Mouse (Mus musculus) heart, embryonic 11.5 days (tissue): ENCODE results near the gene Cbx5. TPM values are rescaled to one million over a fixed set of nuclear protein-coding genes. Genes with fewer than 3 reads are reported as not detected.

ENCODE experiments used
- microRNA counts: library from miRNA; unstranded; fragments of <30 nt; microRNA quantifications from one replicate; lab custom pipeline; 2015
- microRNA-seq: library from miRNA; unstranded; fragments of <30 nt; microRNA quantifications from one replicate; pipeline ENCODE4, GENCODE M21; 2016; ENCODE audit warnings: borderline number of aligned reads
- polyA plus RNA-seq: library from polyadenylated mRNA; unstranded; fragments of >200 nt; fragmentation: Nextera tagmentation; extraction: Ambion mirVana; gene quantifications from 2 replicates; pipeline ENCODE4 v1.2.1, GENCODE M21; 2014

Gene Cbx5
- polyA plus RNA-seq, 1 experiment from 2014 or later: 139 TPM

MicroRNA genes within 50 kb of the gene (microRNA counts, 519-probe panel; counts per million panel counts)
- 5,499 counts per million, percentile 62 among the panel's probes with 10 or more counts for microRNA mmu-miR-148b (lab: Ali Mortazavi, UCI)

Small RNA genes lying within 50 kb of the gene (microRNA-seq; reads per million reads assigned to microRNA genes)
- 321 reads per million, percentile 75 among the genes with 10 or more reads in this experiment for gene Mir148b

Other genes with a start within 250 kb of the Cbx5 start
- gene Hoxc8, start 249.2 kb downstream of the Cbx5 start, polyA plus RNA-seq: 0.11 and 0.20 TPM in 2 replicates
- 0.49 and 0.51 TPM in 2 replicates for gene Hoxc6, start 241.6 kb downstream of the Cbx5 start, polyA plus RNA-seq
- 1.2 and 2.0 TPM in 2 replicates for gene Hoxc4, start 220.9 kb downstream of the Cbx5 start, polyA plus RNA-seq
- gene Smug1, start 72.7 kb downstream of the Cbx5 start, polyA plus RNA-seq: 14.7 and 17.7 TPM in 2 replicates
- gene Hnrnpa1, start 616 bp upstream of the Cbx5 start, polyA plus RNA-seq: 572 and 590 TPM in 2 replicates
- 21.9 and 24.2 TPM in 2 replicates for gene Nfe2, start 18.6 kb upstream of the Cbx5 start, polyA plus RNA-seq
- 217 and 221 TPM in 2 replicates for gene Copz1, start 32.9 kb upstream of the Cbx5 start, polyA plus RNA-seq
- gene Gpr84, start 70.8 kb upstream of the Cbx5 start, polyA plus RNA-seq: 0.41 and 0.53 TPM in 2 replicates
- gene Zfp385a, start 100.3 kb upstream of the Cbx5 start, polyA plus RNA-seq: 10.2 and 11.6 TPM in 2 replicates
- gene Itga5, start 126.9 kb upstream of the Cbx5 start, polyA plus RNA-seq: 66.4 and 82.7 TPM in 2 replicates
- 38.0 and 38.5 TPM in 2 replicates for gene Gtsf1, start 190.7 kb upstream of the Cbx5 start, polyA plus RNA-seq
- gene Gtsf2, start 208.7 kb upstream of the Cbx5 start, polyA plus RNA-seq: not detected in 2 replicates
- gene Nckap1l, start 214.0 kb upstream of the Cbx5 start, polyA plus RNA-seq: 0.87 and 1.9 TPM in 2 replicates